Mouse (Mus musculus): ENCODE results near the gene Amfr.

Amfr gene

GRCm38 (mm10) chr8:94012013-94012951 is at the start of gene Amfr:
Gene Amfr (minus strand): TSS chr8:94012842.
- peak; percentile 55 for DNase-seq

DNA sequence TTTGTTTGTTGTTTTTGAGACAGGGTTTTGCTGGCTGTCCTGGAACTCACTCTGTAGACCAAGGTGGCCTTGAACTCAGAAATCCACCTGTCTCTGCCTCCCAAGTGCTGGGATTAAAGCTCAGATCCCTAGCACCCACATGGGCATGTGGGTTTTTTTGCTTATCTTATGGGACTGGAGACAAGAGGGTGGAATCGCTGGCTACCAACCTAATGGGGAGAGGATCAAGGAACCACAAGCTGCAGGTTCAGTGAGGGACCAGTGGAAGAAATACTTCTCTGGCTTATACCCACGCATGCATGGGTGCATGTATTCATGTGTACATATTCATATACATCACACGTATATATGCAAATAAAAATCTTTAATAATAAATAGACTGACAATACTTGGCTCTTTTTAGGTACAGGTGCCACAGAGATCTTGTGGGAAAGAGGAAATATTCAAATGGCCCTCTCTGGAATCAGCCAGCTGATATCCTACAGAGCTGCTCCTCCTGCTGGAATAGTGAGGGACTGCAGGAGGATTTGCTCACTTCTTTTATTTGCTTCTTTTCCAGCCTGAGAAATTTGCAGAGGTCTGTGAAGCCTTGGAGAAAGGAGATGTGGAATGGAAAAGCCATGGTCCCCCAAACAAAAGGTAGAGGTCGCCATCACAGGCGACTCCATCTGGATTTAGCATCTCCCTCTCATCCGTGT is 44.7 kb upstream of the Amfr start:
- DNase-seq, result peak; percentile 76

GRCm38 (mm10) chr8:94052696-94053095 is 40.1 kb upstream of the Amfr start:
- DNase-seq, result no peak

- no peak for DNase-seq
These were observed 35.2 kb upstream of the Amfr start for GRCm38 (mm10) chr8:94047845-94048244.

DNA sequence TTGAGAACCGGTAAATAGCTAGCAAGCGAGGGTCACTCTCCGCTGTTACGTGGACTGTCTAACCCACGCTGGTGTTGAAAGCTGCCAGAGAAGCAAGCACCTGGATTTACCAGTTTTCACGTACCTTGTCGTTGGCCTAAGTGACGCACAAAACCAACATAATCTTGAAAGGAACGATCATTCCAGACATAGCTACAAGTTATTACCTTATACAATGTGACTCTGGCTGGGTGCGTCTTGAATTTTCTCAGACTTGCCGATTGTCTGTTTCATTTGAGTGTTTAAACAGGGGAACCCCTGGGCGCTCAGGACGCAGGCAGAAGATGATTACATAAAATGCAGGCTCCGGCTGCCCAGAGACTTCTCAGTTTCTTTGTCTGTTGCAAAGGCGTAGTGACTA is 25.2 kb upstream of the Amfr start:
- no peak for DNase-seq

DNA sequence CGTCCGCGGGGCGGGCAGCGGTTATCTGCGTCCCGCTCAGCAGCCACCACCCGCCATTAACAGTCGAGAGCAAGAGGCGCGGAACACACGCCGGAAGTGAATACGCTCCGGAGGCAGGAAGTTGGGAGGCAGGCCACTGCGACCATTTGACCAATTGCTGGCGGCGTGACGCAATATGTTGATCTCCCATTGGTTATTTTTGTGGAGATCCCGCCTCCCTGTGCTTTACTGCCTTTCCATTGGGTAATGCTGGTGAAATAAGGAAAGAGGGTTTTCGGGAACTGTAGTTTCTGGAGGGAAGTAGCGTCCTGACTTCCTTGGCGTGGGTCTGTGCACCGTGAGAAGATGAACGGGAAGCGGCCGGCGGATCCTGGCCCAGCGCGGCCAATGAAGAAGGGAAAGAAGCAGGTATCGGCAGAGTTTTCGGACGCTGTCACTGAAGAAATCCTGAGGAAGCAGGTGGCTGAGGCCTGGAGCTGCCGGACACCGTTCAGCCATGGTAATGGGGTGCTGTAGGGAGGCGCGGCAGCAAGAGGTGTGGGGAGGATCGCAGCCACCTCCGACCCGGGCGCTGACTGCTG is 24.4 kb upstream of the Amfr start, which contains the start of the genes Nudt21 and Ogfod1:
Gene Nudt21 (minus strand): TSS at position 88 of the 581 bp plus-strand sequence.
Gene Ogfod1 (plus strand): TSS at position 255 of the 581 bp plus-strand sequence.
- peak; percentile 88 for DNase-seq

GRCm38 (mm10) chr8:94036541-94036940 is 23.9 kb upstream of the Amfr start:
- DNase-seq, result peak; percentile 64

DNA sequence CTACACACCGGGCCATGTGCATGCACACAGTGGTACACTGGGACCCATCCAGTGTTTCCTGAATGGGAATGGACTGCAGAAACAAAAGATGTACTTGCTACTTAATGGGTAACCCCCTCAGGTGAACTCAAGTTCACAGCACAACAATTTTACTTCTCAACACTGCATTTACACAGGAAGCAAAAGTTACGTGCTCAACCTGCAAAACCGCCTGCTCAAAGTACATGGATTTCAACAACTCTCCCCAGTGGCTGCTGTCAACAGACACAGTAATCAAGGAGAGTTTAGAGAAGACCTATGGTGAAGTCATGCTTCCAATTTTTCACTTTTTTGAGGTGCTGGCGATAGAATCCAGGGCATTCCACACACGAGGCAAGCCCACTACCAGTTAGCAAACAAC is 22.6 kb upstream of the Amfr start:
- DNase-seq, result no peak

DNA sequence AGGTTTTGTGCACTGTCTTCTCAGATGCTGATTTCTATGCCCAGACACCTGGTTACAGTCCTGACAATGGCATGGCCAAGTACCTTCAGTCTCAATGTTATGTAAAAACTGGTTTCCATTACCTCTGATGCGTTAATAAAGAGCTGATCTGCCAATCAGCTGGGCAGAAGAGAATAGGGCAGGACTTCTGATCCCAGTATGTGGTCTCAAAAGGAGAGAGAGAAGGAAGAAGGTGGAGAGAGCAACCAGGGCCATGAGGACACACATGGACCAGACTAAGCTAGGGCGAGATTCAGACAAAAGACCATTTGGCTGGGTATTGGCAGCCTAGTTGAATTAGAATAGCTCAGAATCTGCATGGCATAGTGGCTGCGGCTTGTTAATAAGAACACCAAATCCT is 21.0 kb upstream of the Amfr start:
- DNase-seq, result no peak

GRCm38 (mm10) chr8:94029701-94030100 is 17.1 kb upstream of the Amfr start:
- no peak for DNase-seq

GRCm38 (mm10) chr8:94023916-94024315 is 11.3 kb upstream of the Amfr start:
- DNase-seq, result no peak

DNA sequence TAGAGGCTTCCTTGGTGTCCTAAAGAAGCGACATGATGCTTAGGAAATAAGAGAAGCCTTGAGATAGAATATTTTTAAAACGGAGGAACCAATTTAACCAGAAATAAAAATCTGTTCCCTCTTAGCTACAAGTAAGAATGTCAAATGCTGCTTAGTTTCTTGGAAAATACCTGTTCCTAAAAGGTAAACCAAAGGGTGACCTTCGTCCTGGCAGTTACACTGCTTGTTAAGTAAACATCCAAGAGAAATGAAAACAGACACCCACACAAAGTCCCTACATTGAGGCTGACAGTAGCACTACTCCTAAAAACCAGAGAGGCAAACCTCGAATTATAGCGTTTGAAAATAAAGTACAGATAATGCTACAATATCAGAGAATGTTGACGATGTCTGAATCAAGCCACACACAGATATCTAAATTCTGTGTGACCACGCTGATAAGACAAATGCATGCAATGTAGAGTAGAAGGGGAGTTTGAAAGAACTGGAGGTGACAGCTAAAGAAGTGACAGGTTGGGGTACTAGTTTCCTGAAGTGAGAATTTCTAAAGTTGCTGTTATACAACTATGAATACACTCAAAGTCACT is 477 bp upstream of the Amfr start:
- DNase-seq, result no peak

DNA sequence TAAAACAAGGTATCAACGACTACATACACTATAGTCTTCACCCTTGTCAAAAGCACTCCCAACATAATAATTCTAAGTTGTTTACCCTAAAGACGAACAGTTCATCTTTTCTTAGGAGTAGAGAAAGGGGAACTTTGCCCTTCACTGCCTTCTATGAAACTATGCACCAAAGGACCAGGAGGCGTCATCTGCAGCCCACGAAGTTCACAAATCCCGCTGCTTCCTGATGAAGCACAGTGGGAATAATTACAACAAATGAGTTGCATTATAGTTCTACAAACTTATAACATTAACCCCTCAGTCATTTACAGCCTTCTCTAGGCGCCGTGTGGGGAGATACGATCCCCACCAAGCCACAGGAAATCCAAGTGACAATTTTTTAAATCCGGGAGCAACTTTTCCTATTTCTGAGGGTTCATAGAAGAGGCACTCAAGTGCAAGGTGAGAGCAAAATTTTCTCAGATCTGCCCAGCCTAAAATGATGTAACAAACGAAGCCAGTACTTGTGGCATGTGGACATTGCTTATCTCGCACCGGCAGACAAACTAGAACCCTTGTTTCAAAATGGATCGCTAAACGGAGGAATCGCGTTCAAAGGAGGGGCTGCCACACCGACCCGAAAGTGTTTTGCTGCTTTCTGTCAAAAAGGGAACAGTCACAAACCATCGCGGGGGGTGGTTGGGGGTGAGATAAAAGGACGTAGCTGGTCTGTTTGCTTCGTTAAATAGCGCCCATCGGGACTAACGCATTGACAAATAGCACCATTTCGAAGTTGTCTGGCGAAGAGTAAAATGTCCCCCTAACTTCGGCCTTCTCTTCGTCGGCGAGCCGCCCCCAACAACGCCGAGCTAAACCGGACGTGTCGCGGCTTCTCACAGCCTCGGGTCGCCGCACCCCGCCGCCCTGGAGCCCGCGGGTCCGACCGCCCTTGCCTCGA is 1.3 kb downstream of the Amfr start:
- peak; percentile 6 for DNase-seq

GRCm38 (mm10) chr8:94010101-94010705 is 2.4 kb downstream of the Amfr start:
- DNase-seq, result no peak

DNA sequence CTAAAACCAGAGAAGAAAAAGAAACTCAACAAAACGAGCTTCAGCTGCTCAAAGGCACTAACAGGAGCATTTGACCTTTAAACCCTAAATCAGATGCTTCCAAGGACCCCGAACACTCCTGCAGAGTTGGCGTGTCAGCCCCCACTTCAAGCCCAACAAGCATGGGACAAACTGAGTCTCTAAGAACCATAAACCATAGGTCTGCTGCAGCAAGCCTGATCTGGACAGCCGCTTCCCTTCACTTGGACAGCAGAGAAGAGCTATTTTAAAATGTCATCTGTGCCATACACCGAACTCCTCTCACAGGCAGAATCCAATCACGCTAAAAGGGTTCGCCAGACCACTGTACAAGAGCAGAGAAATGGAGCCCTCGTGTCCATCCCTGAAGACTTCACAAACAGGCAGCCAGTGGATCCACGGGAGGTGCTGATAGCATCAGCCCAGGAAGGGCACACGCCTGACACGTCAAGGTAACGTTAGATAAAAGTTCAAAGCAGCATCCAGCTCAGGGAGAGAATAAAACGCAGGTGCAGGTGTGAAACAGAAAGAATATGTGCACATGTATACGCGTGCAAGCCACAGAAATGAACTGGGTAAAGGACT is 3.3 kb downstream of the Amfr start:
- no peak for DNase-seq

DNA sequence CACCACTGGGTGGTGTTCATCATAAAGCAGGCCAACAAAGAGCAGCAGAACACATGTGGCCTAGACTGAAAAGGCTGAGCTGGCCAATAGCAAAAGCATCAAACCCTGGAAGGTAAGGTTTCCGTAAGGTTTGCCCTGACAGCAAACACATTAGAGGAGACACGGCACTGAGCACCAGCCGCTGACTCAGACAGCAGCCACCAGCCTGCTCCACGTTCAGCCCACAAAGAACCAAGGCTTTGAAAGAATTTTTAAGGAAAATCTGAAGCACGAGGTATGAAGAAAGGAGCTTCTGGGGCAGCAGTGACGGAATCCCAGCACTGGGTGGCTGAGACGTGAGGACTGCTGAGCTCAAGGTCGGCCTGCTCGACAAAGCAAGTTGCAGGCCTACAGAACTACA is 8.5 kb downstream of the Amfr start:
- DNase-seq, result no peak

- DNase-seq, result no peak
These were observed 13.7 kb downstream of the Amfr start for GRCm38 (mm10) chr8:93998961-93999360.

DNA sequence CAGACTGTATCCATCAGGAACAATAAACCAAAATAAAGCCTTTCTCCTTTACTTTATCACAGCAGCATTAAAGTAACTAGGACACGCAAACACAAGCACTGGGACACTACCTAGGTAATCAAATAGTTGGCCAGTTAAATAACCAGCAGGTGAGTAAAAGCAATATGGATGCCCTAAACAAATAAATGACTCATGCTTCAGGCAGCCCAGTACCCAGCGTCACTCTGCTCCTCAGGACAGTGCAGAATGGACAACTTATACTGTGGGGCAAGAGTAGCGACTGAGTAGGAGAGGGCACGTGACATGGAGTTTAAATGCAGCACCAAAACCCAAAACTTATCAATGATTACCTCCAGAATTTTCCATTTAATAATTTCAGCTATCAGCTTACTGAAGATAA is 22.9 kb downstream of the Amfr start:
- DNase-seq, result no peak

DNA sequence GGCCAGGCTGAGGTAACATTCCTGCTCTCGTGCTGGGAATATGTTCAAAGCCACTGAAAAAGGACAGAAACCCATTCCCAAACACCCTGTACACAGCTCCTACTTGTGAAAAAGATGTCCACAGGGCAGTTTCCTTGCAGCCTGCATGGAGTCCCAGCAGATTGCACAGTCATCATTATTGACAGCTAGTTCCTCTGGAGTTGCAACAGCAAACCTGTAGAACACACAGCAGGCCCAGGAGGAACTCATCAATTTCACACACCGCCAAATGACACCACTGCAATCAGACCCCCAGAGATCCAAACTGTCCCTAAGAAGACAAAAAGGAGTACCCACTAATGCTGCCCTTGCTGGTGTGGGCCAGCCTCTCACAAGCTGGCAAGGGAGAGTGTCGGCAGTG is 27.9 kb downstream of the Amfr start:
- no peak for DNase-seq

DNA sequence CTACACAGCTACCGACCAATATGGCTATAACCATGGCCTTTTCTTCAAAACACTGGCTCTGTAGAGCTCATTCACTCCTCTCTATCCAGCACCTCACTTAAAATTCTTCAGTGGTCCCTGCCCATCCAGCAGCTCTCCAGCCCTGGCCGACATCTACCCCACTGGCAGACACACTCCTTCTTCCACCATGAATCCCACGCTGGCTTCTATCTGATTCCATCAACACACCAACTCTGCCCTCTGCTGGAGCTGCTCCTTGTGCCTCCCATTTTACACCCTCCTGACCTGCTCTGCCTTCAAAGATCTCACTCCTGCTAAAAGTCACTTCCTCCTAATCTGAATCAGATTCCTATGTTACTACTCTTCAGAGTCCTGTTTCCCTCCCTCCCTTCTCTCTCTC is 28.8 kb downstream of the Amfr start:
- DNase-seq, result no peak

- no peak for DNase-seq
These were observed 30.9 kb downstream of the Amfr start for GRCm38 (mm10) chr8:93981679-93982215.
